Mouse (Mus musculus): Measurements from ENCODE around the gene Mxra7.

Gene Mxra7

GRCm38 (mm10) chr11:116847187-116848085 is 19.6 kb upstream of the Mxra7 start:
- no peak for DNase-seq (ENCODE audit: low read depth, low spot score)

- no peak for DNase-seq (ENCODE audit: low read depth, low spot score)
Observed at GRCm38 (mm10) chr11:116846593-116847181, 18.8 kb upstream of the Mxra7 start.

GRCm38 (mm10) chr11:116843261-116844233 is 15.7 kb upstream of the Mxra7 start, which contains the start of the genes Mettl23 and Jmjd6:
Mettl23 (plus strand) TSS chr11:116843278.
Jmjd6 (minus strand) TSS chr11:116843449.
- DNase-seq (ENCODE audit: low read depth, low spot score) = peak; percentile 98

GRCm38 (mm10) chr11:116842531-116843260 is 14.8 kb upstream of the Mxra7 start:
- DNase-seq (ENCODE audit: low read depth, low spot score) = no peak

GRCm38 (mm10) chr11:116840748-116841147 is 12.9 kb upstream of the Mxra7 start:
- no peak for DNase-seq (ENCODE audit: low read depth, low spot score)

- DNase-seq (ENCODE audit: low read depth, low spot score) = no peak
Observed at GRCm38 (mm10) chr11:116839601-116840000, 11.8 kb upstream of the Mxra7 start.

GRCm38 (mm10) chr11:116838936-116839335 is 11.1 kb upstream of the Mxra7 start:
- DNase-seq (ENCODE audit: low read depth, low spot score) = no peak

GRCm38 (mm10) chr11:116837441-116837840 is 9.6 kb upstream of the Mxra7 start:
- no peak for DNase-seq (ENCODE audit: low read depth, low spot score)

- DNase-seq (ENCODE audit: low read depth, low spot score) = no peak
Observed at GRCm38 (mm10) chr11:116836283-116836682, 8.4 kb upstream of the Mxra7 start.

- no peak for DNase-seq (ENCODE audit: low read depth, low spot score)
Observed at GRCm38 (mm10) chr11:116834954-116835353, 7.1 kb upstream of the Mxra7 start.

GRCm38 (mm10) chr11:116832172-116832685 is 4.4 kb upstream of the Mxra7 start:
- no peak for DNase-seq (ENCODE audit: low read depth, low spot score)

- no peak for DNase-seq (ENCODE audit: low read depth, low spot score)
Observed at GRCm38 (mm10) chr11:116826550-116827504, 1.0 kb downstream of the Mxra7 start.

GRCm38 (mm10) chr11:116825230-116825629 is 2.6 kb downstream of the Mxra7 start:
- DNase-seq (ENCODE audit: low read depth, low spot score) = no peak

GRCm38 (mm10) chr11:116823885-116824284 is 4.0 kb downstream of the Mxra7 start:
- peak; percentile 43 for DNase-seq (ENCODE audit: low read depth, low spot score)

GRCm38 (mm10) chr11:116823255-116823654 is 4.6 kb downstream of the Mxra7 start:
- DNase-seq (ENCODE audit: low read depth, low spot score) = no peak

GRCm38 (mm10) chr11:116822626-116823025 is 5.2 kb downstream of the Mxra7 start:
- DNase-seq (ENCODE audit: low read depth, low spot score) = peak; percentile 56

- DNase-seq (ENCODE audit: low read depth, low spot score) = no peak
Observed at GRCm38 (mm10) chr11:116822215-116822614, 5.6 kb downstream of the Mxra7 start.

- no peak for DNase-seq (ENCODE audit: low read depth, low spot score)
Observed at GRCm38 (mm10) chr11:116821057-116821940, 6.5 kb downstream of the Mxra7 start.
